Mouse (Mus musculus) liver, embryonic 16.5 days (tissue): ENCODE data around the gene Tmem63b. TPM values are rescaled to one million over a fixed set of nuclear protein-coding genes. Genes with fewer than 3 reads are reported as not detected.
"Not testable (repeated sequence)": the region's sequence is repeated elsewhere in the genome, so short reads cannot be mapped to it uniquely, and the experiment has no call there.

Experiments used
- ATAC-seq: fragments of 200-750 bp; cut with Nextera tagmentation; 2 replicates; pipeline ENCODE4 v1.8.0; 2017; ENCODE audit warnings: low read depth, mild to moderate bottlenecking, moderate number of reproducible peaks, moderate library complexity
- H3K27ac ChIP-seq: fragments of 300-500 bp; sonication (generic); 2 replicates; pipeline ENCODE4 v1.5.1; 2014; ENCODE audit warnings: mild to moderate bottlenecking, low read length
- H3K27me3 ChIP-seq: fragments of 300-500 bp; sonication (generic); 2 replicates; pipeline ENCODE4 v1.6.1; 2014; ENCODE audit warnings: low read depth, low read length, mixed read lengths; ENCODE audit not compliant: control insufficient read depth, insufficient read depth
- H3K36me3 ChIP-seq: fragments of 300-500 bp; sonication (generic); 2 replicates; pipeline ENCODE4 v1.6.1; 2014; ENCODE audit warnings: mild to moderate bottlenecking; ENCODE audit not compliant: control insufficient read depth, insufficient read depth
- H3K4me1 ChIP-seq: fragments of 300-500 bp; sonication (generic); 2 replicates; pipeline ENCODE4 v1.6.1; 2014; ENCODE audit warnings: low read depth, low read length, mixed read lengths; ENCODE audit not compliant: control insufficient read depth
- H3K4me2 ChIP-seq: fragments of 300-500 bp; sonication (generic); 2 replicates; pipeline ENCODE4 v1.6.1; 2014; ENCODE audit warnings: low read depth, low read length, mixed read lengths
- H3K4me3 ChIP-seq: fragments of 300-500 bp; sonication (generic); 2 replicates; pipeline ENCODE4 v1.5.1; 2014; ENCODE audit warnings: low read depth, mild to moderate bottlenecking, low read length
- H3K9ac ChIP-seq: fragments of 300-500 bp; sonication (generic); 2 replicates; pipeline ENCODE4 v1.6.1; 2014; ENCODE audit warnings: low read depth, low read length
- H3K9me3 ChIP-seq: fragments of 300-500 bp; sonication (generic); replicated peaks from 2 replicates; pipeline ENCODE4 v1.6.1; 2016; ENCODE audit warnings: low read length; ENCODE audit not compliant: control insufficient read depth
- WGBS: fragments of 180-500 bp; shearing (Covaris S2); extraction: QIAGEN DNeasy Blood & Tissue Kit; methylation state at CpG from one replicate; pipeline ENCODE4 v1.1.7; 2014; ENCODE audit not compliant: insufficient replicate concordance; 5-methylcytosine and 5-hydroxymethylcytosine counted together
- polyA plus RNA-seq: library from polyadenylated mRNA; unstranded; fragments of >200 nt; fragmentation: Nextera tagmentation; extraction: Ambion mirVana; gene quantifications from 2 replicates; pipeline ENCODE4 v1.2.1, GENCODE M21; 2015

Tmem63b gene
- polyA plus RNA-seq, 1 experiment from 2014 or later, result 10.0 TPM

DNA sequence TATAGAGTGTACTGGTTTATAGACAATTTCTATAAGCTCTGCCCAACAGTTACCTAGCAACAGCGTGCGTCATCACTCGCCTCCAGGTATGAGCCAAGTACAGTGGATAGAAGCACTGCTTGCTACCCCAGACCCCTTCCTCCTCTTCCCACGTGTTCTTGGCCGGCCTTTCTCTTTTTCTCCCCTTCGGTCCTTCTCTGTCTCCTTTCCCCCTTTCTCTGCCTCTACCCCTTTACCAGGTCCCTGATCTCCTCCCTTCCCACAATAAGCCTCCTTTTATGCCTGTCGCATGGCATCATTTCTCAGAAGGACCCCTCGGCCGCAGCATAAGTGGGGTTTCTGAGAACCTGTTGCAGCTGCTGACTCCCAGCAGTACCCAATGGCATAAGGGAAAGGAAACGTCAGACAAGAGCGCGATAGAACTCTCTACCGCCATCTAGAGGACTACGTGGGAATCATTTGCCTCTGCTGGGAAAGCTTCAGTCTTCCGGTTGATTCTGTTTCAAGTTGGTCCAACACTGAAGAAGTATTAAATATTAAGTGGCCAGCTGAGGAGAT, 60.0 kb downstream of the Tmem63b start:
- no peaks in the 10 kb centered on the region; the same call in 1 of the 2 replicates for H3K27me3 ChIP-seq
- no peaks in the 10 kb centered on the region for H3K36me3 ChIP-seq
- ATAC-seq, result no peak
- no peak overlapping the region for H3K4me3 ChIP-seq
- no peak overlapping the region for H3K9ac ChIP-seq
- no peaks in the 10 kb centered on the region for H3K9me3 ChIP-seq
- WGBS, result 23% methylated on average over 15 of the region's 15 CpGs
- H3K27ac ChIP-seq, result no peak overlapping the region
- peaks cover 17% of the 10 kb centered on the region for H3K4me1 ChIP-seq
- H3K4me2 ChIP-seq, result 0 out of 2 replicates have a peak overlapping the region, but pooled peaks have one; percentile 23

DNA sequence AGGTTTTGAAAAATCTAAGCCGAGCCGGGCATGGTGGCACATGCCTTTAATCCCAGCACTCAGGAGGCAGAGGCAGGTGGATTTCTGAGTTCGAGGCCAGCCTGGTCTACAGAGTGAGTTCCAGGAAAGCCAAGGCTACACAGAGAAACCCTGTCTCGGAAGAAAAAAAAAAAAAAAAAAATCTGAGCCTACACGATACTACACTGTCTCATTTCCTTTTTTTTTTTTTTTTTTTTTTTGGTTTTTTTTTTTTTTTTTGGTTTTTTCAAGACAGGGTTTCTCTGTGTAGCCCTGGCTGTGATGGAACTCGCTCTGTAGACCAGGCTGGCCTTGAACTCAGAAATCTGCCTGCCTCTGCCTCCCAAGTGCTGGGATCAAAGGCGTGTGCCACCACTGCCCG, 63.3 kb downstream of the Tmem63b start:
- not testable (repeated sequence) for H3K27me3 ChIP-seq, H3K4me3 ChIP-seq, H3K9ac ChIP-seq, H3K36me3 ChIP-seq, H3K27ac ChIP-seq, ATAC-seq, H3K4me2 ChIP-seq, H3K9me3 ChIP-seq
- 72% methylated on average over 7 of the region's 8 CpGs for WGBS
- H3K4me1 ChIP-seq, result peaks cover 23% of the 10 kb centered on the region

DNA sequence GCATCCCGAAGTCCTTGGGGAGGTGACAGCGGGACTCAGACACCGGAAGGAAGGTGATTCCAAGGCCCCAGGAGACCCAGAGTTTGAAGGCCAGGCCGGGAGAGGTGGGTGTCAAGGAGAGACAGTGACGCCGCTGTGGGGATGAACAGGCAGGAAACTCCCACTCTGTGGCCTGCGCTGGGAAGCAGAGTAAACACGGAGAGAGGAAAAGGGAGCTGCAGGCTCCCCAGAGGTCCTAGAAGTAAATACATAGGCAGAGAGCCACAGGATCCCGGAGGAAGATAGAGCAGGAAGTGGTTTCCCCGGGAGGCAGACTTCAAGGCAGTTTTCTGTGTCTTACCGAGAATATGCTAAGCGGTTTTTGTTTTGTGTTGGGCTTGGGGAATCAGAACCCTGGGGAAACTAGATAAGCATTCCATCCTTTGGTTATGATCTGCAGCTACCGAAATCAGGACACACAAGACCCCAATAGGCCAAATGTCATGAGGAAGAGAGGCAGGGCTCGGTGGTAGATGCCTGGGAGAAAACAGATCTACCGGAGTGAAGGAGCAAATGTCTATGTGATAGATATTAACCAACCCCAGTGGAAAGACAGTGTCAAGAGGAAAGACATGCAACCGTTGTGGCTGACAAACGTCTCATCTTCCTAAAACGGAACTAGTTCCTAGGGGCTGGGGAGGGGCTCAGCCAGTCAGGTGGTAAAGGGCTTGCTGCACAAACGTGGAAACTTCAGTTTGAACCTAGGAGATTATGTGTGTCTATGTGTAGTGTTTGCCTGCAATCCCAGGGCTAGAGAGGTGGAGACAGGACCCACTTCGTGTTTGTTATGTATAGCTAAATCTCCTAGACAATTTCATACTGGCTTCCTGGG, 67.1 kb downstream of the Tmem63b start:
- Histone ChIP-seq H3K36me3 (no peaks in the 10 kb centered on the region), H3K27me3 (no peaks in the 10 kb centered on the region), H3K4me2 (peak overlapping the region; percentile 59), H3K9me3 (no peaks in the 10 kb centered on the region), H3K9ac (peak overlapping the region; percentile 58), H3K4me1 (peaks cover 15% of the 10 kb centered on the region), H3K4me3 (peak overlapping the region; percentile 43), H3K27ac (peak overlapping the region; percentile 82)
- peak; percentile 67 for ATAC-seq
- 3% methylated on average over 20 of the region's 20 CpGs for WGBS

- Histone ChIP-seq H3K4me3 (peak overlapping the region; percentile 43), H3K9ac (peak overlapping the region; percentile 58), H3K27ac (peak overlapping the region; percentile 82), H3K4me2 (peak overlapping the region; percentile 59), H3K36me3 (no peaks in the 10 kb centered on the region), H3K27me3 (no peaks in the 10 kb centered on the region), H3K9me3 (no peaks in the 10 kb centered on the region), H3K4me1 (peaks cover 15% of the 10 kb centered on the region)
- peak; percentile 62 for ATAC-seq
- 9% methylated on average over 8 of the region's 8 CpGs for WGBS
Observed at GRCm38 (mm10) chr17:45618941-45619385, 67.7 kb downstream of the Tmem63b start.

GRCm38 (mm10) chr17:45617655-45618054, 69.0 kb downstream of the Tmem63b start:
- Histone ChIP-seq H3K27ac (no peak overlapping the region), H3K36me3 (no peaks in the 10 kb centered on the region), H3K9me3 (no peaks in the 10 kb centered on the region), H3K27me3 (no peaks in the 10 kb centered on the region; the same call in 1 of the 2 replicates), H3K4me2 (no peak overlapping the region), H3K9ac (no peak overlapping the region), H3K4me3 (no peak overlapping the region), H3K4me1 (peaks cover 15% of the 10 kb centered on the region)
- 64% methylated on average over 6 of the region's 6 CpGs for WGBS
- ATAC-seq, result no peak

GRCm38 (mm10) chr17:45616679-45617078, 70.0 kb downstream of the Tmem63b start:
- no peaks in the 10 kb centered on the region for H3K36me3 ChIP-seq
- H3K4me1 ChIP-seq, result peaks cover 15% of the 10 kb centered on the region
- H3K27ac ChIP-seq, result no peak overlapping the region
- H3K27me3 ChIP-seq, result no peaks in the 10 kb centered on the region; the same call in 1 of the 2 replicates
- ATAC-seq, result no peak
- H3K9ac ChIP-seq, result no peak overlapping the region
- WGBS, result 62% methylated on average over 3 of the region's 3 CpGs
- H3K9me3 ChIP-seq, result no peaks in the 10 kb centered on the region
- no peak overlapping the region for H3K4me3 ChIP-seq
- H3K4me2 ChIP-seq, result no peak overlapping the region

- Histone ChIP-seq H3K9me3 (no peaks in the 10 kb centered on the region), H3K4me3 (no peak overlapping the region), H3K4me2 (no peak overlapping the region), H3K36me3 (no peaks in the 10 kb centered on the region), H3K27me3 (no peaks in the 10 kb centered on the region; the same call in 1 of the 2 replicates), H3K9ac (no peak overlapping the region), H3K4me1 (peaks cover 15% of the 10 kb centered on the region), H3K27ac (no peak overlapping the region)
- no peak for ATAC-seq
- WGBS, result 53% methylated on average over 4 of the region's 4 CpGs
Observed at GRCm38 (mm10) chr17:45616046-45616650, 70.6 kb downstream of the Tmem63b start.

DNA sequence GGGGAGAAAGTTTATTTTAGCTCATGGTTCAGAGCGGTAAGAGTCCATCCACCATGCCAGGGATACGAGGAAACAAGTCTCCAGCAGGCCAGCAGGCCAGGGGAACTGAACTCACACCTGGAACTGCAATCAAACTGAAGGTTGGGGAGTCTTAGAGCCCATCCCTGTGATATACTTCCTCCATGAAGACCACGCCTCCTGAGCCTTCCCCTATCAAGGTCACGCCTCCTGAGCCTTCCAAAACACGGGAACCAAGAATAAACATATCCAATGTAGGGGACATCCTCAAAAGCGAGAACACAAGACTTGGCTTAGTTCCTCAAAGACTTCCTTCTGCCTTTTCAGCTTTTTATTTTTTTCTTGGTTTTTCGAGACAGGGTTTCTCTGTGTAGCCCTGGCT, 73.8 kb downstream of the Tmem63b start:
- Histone ChIP-seq H3K4me2 (no peak overlapping the region), H3K27me3 (no peaks in the 10 kb centered on the region; the same call in 1 of the 2 replicates), H3K36me3 (no peaks in the 10 kb centered on the region), H3K9me3 (no peaks in the 10 kb centered on the region), H3K4me1 (peaks cover 12% of the 10 kb centered on the region), H3K9ac (no peak overlapping the region), H3K27ac (no peak overlapping the region), H3K4me3 (no peak overlapping the region)
- 50% methylated on average over 7 of the region's 7 CpGs for WGBS
- no peak for ATAC-seq
